Mouse (Mus musculus) midbrain, embryonic 10.5 days (tissue): ENCODE data around the gene Cdk11b. TPM values are rescaled to one million over a fixed set of nuclear protein-coding genes. Genes with fewer than 3 reads are reported as not detected.
A peak's percentile ranks its signal among the peaks of the same experiment; 100 is the strongest.
"Not testable (repeated sequence)": the region's sequence is repeated elsewhere in the genome, so short reads cannot be mapped to it uniquely, and the experiment has no call there.

Experiments used
- DNase-seq: peaks from one replicate; pipeline ENCODE4 v3.0.0-alpha.2; 2017; ENCODE audit warnings: low spot score
- H3K27ac ChIP-seq: fragments of 300-500 bp; sonication (generic); replicated peaks from 2 replicates; pipeline ENCODE4 v1.5.1; 2016; ENCODE audit warnings: mild to moderate bottlenecking
- H3K27me3 ChIP-seq: fragments of 300-500 bp; sonication (generic); 2 replicates; pipeline ENCODE4 v1.6.1; 2016; ENCODE audit warnings: low read depth, mild to moderate bottlenecking; ENCODE audit not compliant: poor library complexity, severe bottlenecking
- H3K36me3 ChIP-seq: fragments of 300-500 bp; sonication (generic); 2 replicates; pipeline ENCODE4 v1.6.1; 2016; ENCODE audit warnings: mild to moderate bottlenecking, moderate library complexity
- H3K4me1 ChIP-seq: fragments of 300-500 bp; sonication (generic); 2 replicates; pipeline ENCODE4 v1.6.1; 2016
- H3K4me3 ChIP-seq: fragments of 300-500 bp; sonication (generic); 2 replicates; pipeline ENCODE4 v1.5.1; 2016; ENCODE audit warnings: mild to moderate bottlenecking, moderate library complexity
- H3K9me3 ChIP-seq: fragments of 300-500 bp; sonication (generic); replicated peaks from 2 replicates; pipeline ENCODE4 v1.6.1; 2016; ENCODE audit warnings: mild to moderate bottlenecking
- WGBS: fragments of 180-500 bp; shearing (Covaris S2); methylation state at CpG from one replicate; pipeline ENCODE4 v1.1.7; 2016; 5-methylcytosine and 5-hydroxymethylcytosine counted together
- polyA plus RNA-seq: library from polyadenylated mRNA; unstranded; fragments of >200 nt; fragmentation: Nextera tagmentation; extraction: Ambion mirVana; gene quantifications from 2 replicates; pipeline ENCODE4 v1.2.1, GENCODE M21; 2016

The Cdk11b gene
- polyA plus RNA-seq, 1 experiment from 2014 or later = 79.6 TPM

GRCm38 (mm10) chr4:155630267-155630666 is 5.6 kb downstream of the Cdk11b start:
- Histone ChIP-seq H3K9me3 (no peaks in the 10 kb centered on the region), H3K27me3 (no peaks in the 10 kb centered on the region), H3K27ac (no peak overlapping the region), H3K4me1 (peaks cover 4% of the 10 kb centered on the region), H3K36me3 (peaks cover 90% of the 10 kb centered on the region), H3K4me3 (no peak overlapping the region)
- WGBS = 92% methylated on average over 6 of the region's 6 CpGs
- DNase-seq = no peak

DNA sequence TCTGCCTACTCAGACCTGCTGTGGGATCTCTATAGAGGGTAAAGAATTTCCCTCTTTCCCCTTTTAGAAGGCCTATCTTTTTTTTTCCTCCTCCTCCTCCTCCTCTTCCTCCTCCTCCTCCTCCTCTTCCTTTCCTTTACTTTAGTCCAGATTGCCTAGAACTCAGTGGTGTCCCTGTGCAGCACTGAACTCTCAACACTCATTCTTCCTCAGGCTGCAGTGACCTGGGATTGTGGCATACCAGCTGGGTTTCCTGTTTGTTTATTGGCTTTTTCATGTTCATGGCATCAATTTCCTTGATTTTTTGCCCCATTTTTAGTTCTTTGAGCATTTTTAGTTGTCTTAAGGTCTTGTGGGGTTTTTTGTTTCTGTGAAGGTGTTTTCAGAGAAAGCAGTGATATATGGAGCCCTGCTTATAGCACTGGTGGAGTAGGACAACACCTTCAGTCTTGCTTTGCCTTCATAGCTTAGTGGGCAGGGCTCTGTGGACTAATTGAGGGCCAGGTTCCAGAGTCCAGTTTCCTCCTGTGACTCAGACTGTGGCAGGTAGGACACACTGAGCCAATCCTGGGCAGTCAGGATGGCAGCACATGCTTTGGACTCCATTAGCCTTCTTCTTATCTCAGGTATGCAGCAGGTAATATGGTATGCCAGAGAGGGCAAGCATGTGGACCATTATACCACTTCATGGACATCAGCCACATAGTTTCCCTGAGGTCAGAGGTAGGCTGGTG is 11.3 kb downstream of the Cdk11b start:
- Histone ChIP-seq H3K27ac (no peak overlapping the region), H3K4me1 (no peaks in the 10 kb centered on the region), H3K36me3 (peaks cover 98% of the 10 kb centered on the region), H3K9me3 (no peaks in the 10 kb centered on the region), H3K27me3 (no peaks in the 10 kb centered on the region), H3K4me3 (no peak overlapping the region)
- DNase-seq = no peak

DNA sequence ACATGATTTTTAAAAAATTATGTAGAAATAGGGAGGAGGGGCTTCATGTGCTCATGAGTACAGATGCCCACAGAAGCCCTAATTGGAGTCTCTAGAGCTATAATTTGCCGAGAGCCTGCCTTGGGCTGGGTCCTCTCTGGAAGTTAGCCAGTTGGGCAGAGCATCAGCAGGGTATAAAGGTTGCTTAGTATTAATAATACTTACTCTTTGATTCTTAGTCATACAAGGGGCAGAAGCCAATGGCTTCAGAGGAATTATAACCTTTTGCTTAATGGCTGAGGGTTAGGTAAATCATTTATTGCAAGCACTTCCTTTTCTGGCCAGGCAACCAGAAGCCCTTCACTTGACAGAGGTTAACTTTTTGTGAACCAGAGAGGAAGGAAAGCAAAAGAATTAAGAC is 18.9 kb downstream of the Cdk11b start:
- H3K4me3 ChIP-seq = no peak overlapping the region
- no peak for DNase-seq
- no peaks in the 10 kb centered on the region for H3K4me1 ChIP-seq
- no peaks in the 10 kb centered on the region for H3K27me3 ChIP-seq
- WGBS = 100% methylated on average over 1 of the region's 1 CpGs
- H3K9me3 ChIP-seq = no peaks in the 10 kb centered on the region
- H3K27ac ChIP-seq = no peak overlapping the region
- H3K36me3 ChIP-seq = peaks cover 97% of the 10 kb centered on the region

GRCm38 (mm10) chr4:155645308-155645707 is 20.7 kb downstream of the Cdk11b start, which contains the start of gene Gm10563:
Gene Gm10563 (minus strand): TSS chr4:155645408.
- DNase-seq, H3K27ac ChIP-seq, H3K4me1 ChIP-seq, H3K27me3 ChIP-seq, H3K9me3 ChIP-seq, H3K4me3 ChIP-seq: not testable (repeated sequence)
- peaks cover 99% of the 10 kb centered on the region for H3K36me3 ChIP-seq
- 98% methylated on average over 2 of the region's 2 CpGs for WGBS

DNA sequence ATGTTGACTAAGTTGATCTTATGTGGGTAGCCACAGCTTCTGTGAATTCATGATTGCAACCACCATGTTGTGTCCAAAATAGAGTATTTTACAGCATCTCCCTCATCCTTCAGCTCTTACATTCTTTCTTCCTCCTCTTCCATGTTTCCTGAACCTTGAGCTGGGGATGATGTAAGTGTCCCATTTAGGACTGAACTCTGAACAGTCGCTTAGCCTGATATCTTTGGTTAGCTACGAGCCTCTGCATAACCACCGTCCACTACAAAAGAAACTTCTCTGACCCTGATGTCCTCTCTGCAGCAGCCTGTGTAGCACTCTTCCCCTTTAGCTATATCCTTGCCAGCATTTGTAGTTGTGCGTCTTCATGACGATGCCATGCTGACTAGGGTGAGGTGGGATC is 21.1 kb downstream of the Cdk11b start:
- Histone ChIP-seq H3K27me3 (peaks cover 8% of the 10 kb centered on the region), H3K36me3 (peaks cover 99% of the 10 kb centered on the region), H3K9me3 (no peaks in the 10 kb centered on the region), H3K4me3 (no peak overlapping the region), H3K4me1 (no peaks in the 10 kb centered on the region), H3K27ac (no peak overlapping the region)
- WGBS = 97% methylated on average over 5 of the region's 5 CpGs
- no peak for DNase-seq

DNA sequence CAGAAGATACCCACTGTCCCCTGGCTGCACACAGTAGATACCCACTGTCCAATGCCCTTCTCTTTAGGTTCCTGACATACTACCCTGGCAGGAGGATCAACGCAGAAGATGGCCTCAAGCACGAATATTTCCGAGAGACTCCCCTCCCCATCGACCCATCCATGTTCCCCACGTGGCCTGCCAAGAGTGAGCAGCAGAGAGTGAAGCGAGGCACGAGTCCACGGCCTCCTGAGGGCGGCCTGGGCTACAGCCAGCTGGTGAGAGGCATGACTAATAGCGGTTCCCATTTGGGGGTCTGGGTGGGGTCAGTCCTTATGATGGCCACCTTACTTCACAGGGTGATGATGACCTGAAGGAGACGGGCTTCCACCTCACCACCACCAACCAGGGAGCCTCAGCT is 24.7 kb downstream of the Cdk11b start:
- peaks cover 44% of the 10 kb centered on the region for H3K27me3 ChIP-seq
- H3K4me3 ChIP-seq = no peak overlapping the region
- peaks cover 75% of the 10 kb centered on the region for H3K36me3 ChIP-seq
- peaks cover 24% of the 10 kb centered on the region for H3K4me1 ChIP-seq
- H3K9me3 ChIP-seq = no peaks in the 10 kb centered on the region
- DNase-seq = no peak
- WGBS = 92% methylated on average over 11 of the region's 11 CpGs
- no peak overlapping the region for H3K27ac ChIP-seq

- H3K27me3 ChIP-seq = peaks cover 68% of the 10 kb centered on the region
- no peak for DNase-seq
- 65% methylated on average over 15 of the region's 15 CpGs for WGBS
Measured at GRCm38 (mm10) chr4:155651553-155652269, 27.1 kb downstream of the Cdk11b start.

DNA sequence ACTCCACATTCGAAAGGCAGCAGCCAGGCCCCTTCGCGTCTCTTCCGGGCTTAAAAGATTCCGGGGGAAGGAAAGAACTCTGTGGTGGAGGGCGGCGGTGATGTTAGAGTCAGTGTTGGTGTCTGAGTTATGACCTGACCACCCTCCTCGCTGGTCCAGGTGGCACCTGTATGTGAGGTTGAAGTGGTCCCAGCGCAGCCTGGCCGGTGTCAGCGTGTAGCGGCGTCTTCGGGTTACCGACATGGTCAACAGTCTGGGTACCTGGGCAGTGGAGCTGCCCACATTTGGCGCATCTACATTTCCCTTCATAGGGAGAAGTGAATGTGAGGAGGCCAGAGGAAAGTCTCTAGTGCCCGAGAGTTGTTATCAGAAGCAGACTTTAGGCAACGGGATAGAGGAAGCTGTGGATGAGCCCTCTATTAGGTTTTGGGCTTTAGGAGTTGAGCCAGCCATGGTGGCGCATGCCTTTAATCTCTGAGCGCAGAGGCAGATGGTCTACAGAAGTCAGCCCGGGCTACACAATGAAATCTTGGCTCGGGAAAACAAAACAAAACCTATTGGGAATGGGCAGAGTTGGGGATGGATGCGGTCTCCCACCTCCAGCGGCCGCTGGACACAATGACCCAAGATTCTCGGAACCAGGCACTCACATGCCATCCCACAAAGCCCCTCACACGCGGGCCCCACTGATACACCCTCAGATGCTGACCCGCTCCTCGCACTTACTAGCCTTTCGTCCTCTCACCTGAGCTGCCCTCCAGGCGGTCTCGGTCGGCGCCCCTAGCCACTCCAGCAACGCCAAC is 27.8 kb downstream of the Cdk11b start:
- WGBS = 22% methylated on average over 36 of the region's 36 CpGs
- H3K27me3 ChIP-seq = peaks cover 75% of the 10 kb centered on the region
- DNase-seq = no peak

More at GRCm38 (mm10) chr4:155651553-155652269, 27.1 kb downstream of the Cdk11b start:
- H3K36me3 ChIP-seq = peaks cover 60% of the 10 kb centered on the region
- H3K27ac ChIP-seq = no peak overlapping the region
- no peaks in the 10 kb centered on the region for H3K9me3 ChIP-seq
- peaks cover 37% of the 10 kb centered on the region for H3K4me1 ChIP-seq
- H3K4me3 ChIP-seq = no peak overlapping the region

GRCm38 (mm10) chr4:155653086-155653450 is 28.4 kb downstream of the Cdk11b start, which contains the start of gene Mmp23:
Gene Mmp23 (minus strand): TSS chr4:155653384.
- Histone ChIP-seq H3K27ac (peak within 1 kb of the TSS; percentile 79), H3K36me3 (peaks cover 56% of the 10 kb centered on the region), H3K4me1 (peaks cover 37% of the 10 kb centered on the region), H3K4me3 (peak within 1 kb of the TSS; percentile 59), H3K9me3 (no peaks in the 10 kb centered on the region), H3K27me3 (peaks cover 77% of the 10 kb centered on the region)
- peak; percentile 78 for DNase-seq
- WGBS = under 1% methylated on average over 33 of the region's 33 CpGs

More for the DNA sequence above, 27.8 kb downstream of the Cdk11b start:
- Histone ChIP-seq H3K4me3 (peak overlapping the region; percentile 59), H3K36me3 (peaks cover 57% of the 10 kb centered on the region), H3K4me1 (peaks cover 37% of the 10 kb centered on the region), H3K27ac (peak overlapping the region; percentile 79), H3K9me3 (no peaks in the 10 kb centered on the region)

DNA sequence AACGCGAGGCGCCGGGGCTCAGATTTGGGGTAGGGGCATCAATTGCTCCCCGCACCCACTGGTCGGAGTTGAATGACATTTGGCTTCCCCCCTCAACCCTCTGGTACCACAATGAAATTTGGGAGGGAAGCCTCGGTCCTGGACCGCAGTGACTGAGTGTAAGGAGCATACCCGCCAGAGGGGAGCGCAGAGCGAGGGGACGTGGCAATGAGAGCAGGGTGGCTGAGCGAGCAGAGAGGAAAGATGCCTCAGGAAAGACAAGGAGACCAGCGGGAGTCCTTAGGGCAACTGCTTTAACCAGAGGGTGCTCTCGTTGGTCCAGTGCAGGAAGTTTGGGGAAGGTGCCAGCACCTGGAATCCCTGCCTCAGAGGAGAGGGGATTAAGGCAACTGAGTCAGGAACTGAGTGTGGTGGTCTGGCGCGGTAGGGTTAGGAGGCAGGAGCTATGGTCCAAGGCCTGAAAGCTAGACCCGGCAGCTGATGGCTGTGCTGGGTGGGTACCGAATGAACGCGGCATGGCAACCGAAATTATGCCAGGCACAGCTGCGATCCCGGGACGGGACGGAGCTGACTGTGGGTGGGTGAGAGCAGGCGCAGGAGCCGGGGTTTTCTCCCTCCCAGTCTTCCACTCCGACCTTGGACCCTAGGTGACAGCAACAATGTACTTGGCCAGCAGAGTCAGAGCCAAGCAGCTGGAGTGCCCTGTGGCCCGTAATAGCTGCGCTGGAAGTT is 29.0 kb downstream of the Cdk11b start:
- H3K9me3 ChIP-seq = no peaks in the 10 kb centered on the region
- peaks cover 37% of the 10 kb centered on the region for H3K4me1 ChIP-seq
- peak; percentile 59 for DNase-seq
- peak overlapping the region; percentile 79 for H3K27ac ChIP-seq
- peaks cover 52% of the 10 kb centered on the region for H3K36me3 ChIP-seq
- peaks cover 77% of the 10 kb centered on the region for H3K27me3 ChIP-seq
- WGBS = 2% methylated on average over 31 of the region's 31 CpGs
- peak overlapping the region; percentile 59 for H3K4me3 ChIP-seq

DNA sequence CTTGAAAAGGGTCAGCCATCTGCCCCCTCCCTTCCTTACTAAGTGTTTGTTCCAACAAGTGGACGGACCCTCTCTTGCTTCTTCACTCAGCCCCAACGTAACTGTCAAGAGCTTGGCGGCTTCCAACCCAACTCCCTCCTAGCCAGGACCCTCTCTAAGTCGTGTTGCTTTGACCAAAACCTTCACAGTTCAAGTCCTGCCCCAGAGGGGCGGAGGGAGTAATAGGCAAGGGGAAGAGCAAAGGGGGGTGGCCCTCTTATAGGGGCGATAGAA is 29.5 kb downstream of the Cdk11b start:
- peaks cover 37% of the 10 kb centered on the region for H3K4me1 ChIP-seq
- peaks cover 52% of the 10 kb centered on the region for H3K36me3 ChIP-seq
- no peaks in the 10 kb centered on the region for H3K9me3 ChIP-seq
- H3K4me3 ChIP-seq = peak overlapping the region; percentile 59
- H3K27ac ChIP-seq = no peak overlapping the region; the same call in 1 of the 2 replicates
- peaks cover 77% of the 10 kb centered on the region for H3K27me3 ChIP-seq
- 2% methylated on average over 6 of the region's 6 CpGs for WGBS
- DNase-seq = no peak
